Mouse (Mus musculus): ENCODE results near the gene Hoxc13.

GRCm38 (mm10) chr15:102972753-102973152, 51.9 kb downstream of the Hoxc13 start:
- TF ChIP-seq CTCF (IDR thresholded peaks at IDR 0.05; ENCODE audit: low read depth) (no peak), EP300 (optimal IDR thresholded peaks at IDR 0.05) (no peak)

All from stomach, postnatal 0 days (tissue).